Mouse (Mus musculus) embryo, embryonic 11 days (tissue): Measurements from ENCODE around the gene Ddx51.

Experiments
- DNase-seq: peaks from one replicate; pipeline ENCODE4 v3.0.0-alpha.2; 2015

Gene Ddx51

GRCm38 (mm10) chr5:110664041-110664440, 10.8 kb downstream of the Ddx51 start:
- no peak for DNase-seq

DNA sequence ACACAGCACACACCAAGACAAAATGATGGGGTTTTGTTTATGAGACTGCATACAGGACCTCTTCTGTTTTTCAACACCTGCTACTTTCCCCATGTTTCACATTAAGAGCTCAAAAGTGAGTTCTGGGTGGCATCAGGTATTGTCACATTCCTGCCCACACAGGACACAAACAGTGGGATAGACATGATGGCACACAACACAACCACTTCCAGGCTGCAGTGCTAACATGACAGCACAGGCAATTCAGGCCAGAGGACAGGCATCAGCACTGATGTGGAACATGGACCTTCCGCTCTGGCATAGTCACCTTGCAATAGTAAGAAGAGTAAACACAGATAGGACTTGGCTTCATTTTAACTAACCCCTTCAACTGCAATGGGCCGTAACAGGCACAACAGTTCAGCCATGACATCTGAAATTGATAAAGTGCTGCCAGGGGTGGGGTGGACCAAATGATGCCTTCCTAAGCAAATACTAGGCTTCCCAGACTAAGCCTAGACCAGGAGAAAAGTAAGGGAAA, 11.6 kb downstream of the Ddx51 start:
- no peak for DNase-seq

DNA sequence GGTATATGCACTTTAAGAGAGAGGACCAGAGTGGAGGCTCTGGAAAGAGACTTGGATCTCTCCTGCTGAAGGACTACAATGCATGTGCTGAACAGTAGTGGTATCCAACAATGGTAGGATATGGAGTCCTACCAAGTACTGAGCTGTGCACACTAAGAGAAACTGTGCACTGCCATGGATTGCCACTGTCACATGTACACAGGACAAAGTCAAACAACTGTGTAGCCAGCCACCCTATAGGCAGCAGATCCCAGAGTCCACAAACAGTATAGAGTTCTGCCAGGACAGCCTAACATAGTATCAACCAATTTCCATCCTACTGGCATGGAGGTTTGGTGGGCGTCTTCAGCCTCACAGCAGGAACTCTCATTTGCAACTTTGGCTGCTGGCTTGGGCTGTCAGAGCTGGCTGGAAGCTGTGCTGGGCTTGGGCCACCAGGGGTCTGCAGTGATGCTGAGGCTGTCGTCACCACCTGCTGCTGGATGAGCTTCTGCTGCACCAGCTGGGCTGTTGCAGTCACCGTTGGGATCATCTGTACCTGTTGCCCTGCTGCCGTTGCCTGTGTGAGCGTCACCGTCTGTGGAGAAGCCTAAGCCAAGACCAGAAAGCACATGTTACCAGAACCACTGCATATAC, 12.4 kb downstream of the Ddx51 start:
- DNase-seq, result no peak

GRCm38 (mm10) chr5:110682041-110682440, 28.8 kb downstream of the Ddx51 start:
- DNase-seq, result no peak

DNA sequence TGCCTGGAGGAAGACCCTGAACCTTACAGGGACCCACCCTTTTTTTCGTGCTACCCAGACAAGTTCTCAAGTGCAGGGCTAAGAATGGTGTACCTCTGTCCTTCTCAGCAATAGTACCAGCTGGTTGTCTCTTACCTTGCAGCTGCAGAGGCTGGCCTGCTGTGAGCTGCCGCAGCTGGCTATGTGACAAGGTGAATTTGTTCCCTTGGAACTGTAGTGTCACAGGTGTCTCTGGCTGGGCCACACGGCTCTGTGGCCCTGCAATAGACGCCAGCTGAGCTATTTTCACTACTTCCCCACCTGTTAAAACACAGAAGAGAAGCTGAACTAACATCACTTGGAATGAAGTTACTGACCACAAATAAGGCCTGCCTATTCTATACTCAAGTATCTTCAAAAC, 45.4 kb downstream of the Ddx51 start:
- DNase-seq, result no peak

DNA sequence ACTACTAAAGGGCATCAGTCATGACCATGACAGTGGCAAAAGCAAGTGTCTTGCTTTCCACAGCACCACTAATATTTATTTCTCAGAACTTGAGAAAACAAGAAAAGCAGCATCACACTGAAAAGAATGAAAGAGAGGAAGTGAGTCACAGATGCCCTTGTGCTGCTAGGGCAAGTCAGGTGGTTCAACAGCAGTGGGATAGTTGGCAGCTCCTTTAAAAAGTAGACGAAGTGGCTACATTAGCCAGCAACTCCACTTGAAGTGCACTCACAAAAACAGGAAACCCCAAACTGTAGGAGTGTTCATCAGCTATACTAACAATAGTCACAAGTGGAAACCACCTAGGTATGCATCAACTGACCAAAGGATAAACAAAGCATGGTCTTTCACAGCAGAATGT, 50.8 kb downstream of the Ddx51 start:
- no peak for DNase-seq

GRCm38 (mm10) chr5:110709256-110709655, 56.0 kb downstream of the Ddx51 start:
- no peak for DNase-seq
